Mouse (Mus musculus): ENCODE data around the gene Arl4d. TPM values are rescaled to one million over a fixed set of nuclear protein-coding genes. Genes with fewer than 3 reads are reported as not detected.
"Not testable (repeated sequence)": the region's sequence is repeated elsewhere in the genome, so short reads cannot be mapped to it uniquely, and the experiment has no call there.

Gene Arl4d
- polyA plus RNA-seq, 1 experiment from 2014 or later: 14.2 TPM

DNA sequence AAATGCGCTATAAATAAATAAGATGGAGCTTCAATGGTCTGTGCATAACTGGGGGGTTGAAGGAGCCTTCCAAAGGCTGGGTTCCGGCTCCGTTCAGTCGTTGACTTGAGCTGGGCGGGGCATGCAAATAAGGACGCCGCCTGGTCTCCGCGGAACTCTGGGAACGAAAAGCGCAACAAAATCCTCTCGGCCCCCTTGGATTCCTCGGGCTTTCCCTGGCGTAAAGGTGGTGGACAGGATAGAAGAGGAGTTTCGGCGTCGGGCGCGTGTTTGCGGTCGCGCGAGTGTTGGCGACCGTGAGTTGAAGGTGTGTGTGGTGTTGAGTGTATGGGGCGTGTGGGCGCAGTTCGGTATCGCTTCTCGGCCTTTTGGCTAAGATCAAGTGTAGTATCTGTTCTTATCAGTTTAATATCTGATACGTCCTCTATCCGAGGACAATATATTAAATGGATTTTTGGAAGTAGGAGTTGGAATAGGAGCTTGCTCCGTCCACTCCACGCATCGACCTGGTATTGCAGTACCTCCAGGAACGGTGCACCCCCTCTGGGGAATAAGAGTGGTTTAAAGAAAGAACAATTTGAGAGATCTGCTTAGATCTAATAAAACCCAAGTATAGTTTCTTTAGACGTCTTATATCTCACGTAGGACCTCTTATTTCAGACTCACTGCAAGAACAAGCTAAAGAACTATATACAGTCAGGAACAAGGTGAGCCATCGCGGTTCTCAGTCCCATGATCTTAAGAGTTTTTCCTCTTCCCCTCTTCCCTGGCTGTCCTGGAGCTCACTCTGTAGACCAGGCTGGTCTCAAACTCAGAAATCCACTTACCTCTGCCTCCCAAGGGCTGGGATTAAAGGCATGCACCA lies 7.2 kb upstream of the Arl4d start:
- peak; percentile 95 for ATAC-seq (ENCODE audit: low FRiP score)
- WGBS: under 1% methylated on average over 36 of the region's 40 CpGs
- not testable (repeated sequence) for H3K4me1 ChIP-seq (replicated peaks; ENCODE audit: control insufficient read depth, insufficient read depth, low read length); H3K27me3 ChIP-seq (ENCODE audit: control insufficient read depth, insufficient read depth, low read length); H3K4me3 ChIP-seq (ENCODE audit: low read depth, low read length); H3K36me3 ChIP-seq (ENCODE audit: control insufficient read depth, insufficient read depth, low read length); H3K9me3 ChIP-seq (ENCODE audit: control insufficient read depth, low read length)
- DNase-seq (ENCODE audit: low spot score): peak; percentile 86
- Histone ChIP-seq H3K27ac (ENCODE audit: low read depth, low read length) (peak overlapping the region; percentile 95), H3K9ac (ENCODE audit: low read depth, low read length) (peak overlapping the region; percentile 61), H3K4me2 (replicated peaks; ENCODE audit: low read depth, low read length) (peak overlapping the region; percentile 31)

DNA sequence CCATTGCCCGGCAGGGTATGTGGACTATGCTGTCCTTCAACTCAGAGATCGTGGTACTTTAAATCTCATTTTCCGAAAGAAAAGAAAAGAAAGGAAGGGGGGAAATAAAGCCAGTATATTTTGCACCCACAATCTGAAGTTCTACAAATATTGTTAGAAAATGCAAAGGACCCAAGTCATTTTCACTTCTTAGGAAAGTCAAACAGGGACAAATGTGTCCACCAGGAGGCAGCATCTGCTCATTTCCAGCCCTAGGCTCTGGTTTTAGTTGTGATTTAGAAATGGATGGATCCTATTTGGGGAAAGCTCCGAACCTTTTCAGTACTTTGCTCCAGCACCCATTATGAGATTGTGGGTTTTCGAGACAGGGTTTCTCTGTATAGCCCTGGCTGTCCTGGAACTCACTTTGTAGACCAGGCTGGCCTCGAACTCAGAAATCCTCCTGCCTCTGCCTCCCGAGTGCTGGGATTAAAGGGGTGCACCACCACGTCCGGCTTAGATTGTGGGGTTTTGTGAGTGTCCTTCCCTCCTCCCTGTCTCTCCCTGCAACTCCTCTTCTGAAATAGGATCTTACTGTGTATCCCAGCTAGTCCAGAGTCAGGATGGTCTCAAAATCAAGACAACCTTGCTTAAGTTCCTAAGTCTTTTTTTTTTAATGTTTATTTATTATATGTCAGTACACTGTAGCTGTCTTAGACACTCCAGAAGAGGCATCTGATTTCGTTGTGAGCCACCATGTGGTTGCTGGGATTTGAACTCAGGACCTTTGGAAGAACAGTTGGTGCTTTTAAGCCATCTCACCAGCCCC lies 6.4 kb upstream of the Arl4d start:
- 33% methylated on average over 10 of the region's 10 CpGs for WGBS
- Histone ChIP-seq H3K4me1 (replicated peaks; ENCODE audit: control insufficient read depth, insufficient read depth, low read length) (no peaks in the 10 kb centered on the region), H3K4me3 (ENCODE audit: low read depth, low read length) (no peak overlapping the region), H3K9me3 (ENCODE audit: control insufficient read depth, low read length) (no peaks in the 10 kb centered on the region), H3K27me3 (ENCODE audit: control insufficient read depth, insufficient read depth, low read length) (no peaks in the 10 kb centered on the region), H3K27ac (ENCODE audit: low read depth, low read length) (peak overlapping the region; percentile 65), H3K36me3 (ENCODE audit: control insufficient read depth, insufficient read depth, low read length) (no peaks in the 10 kb centered on the region), H3K9ac (ENCODE audit: low read depth, low read length) (no peak overlapping the region), H3K4me2 (replicated peaks; ENCODE audit: low read depth, low read length) (no peak overlapping the region)
- 0 out of 2 replicates have a peak, but pooled peaks have one; percentile 10 for ATAC-seq (ENCODE audit: low FRiP score)
- peak; percentile 84 for DNase-seq (ENCODE audit: low spot score)

DNA sequence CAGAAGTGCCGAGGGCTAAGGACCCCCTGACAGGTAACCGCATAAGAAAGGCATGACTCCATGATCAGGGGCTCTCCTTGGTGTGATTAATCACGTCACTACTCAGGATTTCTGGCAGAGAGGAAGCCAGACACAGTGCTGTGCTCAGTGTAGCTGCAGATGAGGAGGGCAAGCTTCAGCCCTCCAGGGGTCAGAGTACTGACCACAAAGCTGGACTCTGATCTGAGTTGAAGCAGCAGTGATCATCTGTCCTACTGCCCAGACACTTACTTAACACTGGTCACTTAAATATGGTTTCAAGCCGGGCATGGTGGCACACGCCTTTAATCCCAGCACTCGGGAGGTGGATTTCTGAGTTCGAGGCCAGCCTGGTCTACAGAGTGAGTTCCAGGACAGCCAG lies 4.2 kb upstream of the Arl4d start:
- no peak overlapping the region for H3K4me2 ChIP-seq (replicated peaks; ENCODE audit: low read depth, low read length)
- H3K9ac ChIP-seq (ENCODE audit: low read depth, low read length): no peak overlapping the region
- no peak overlapping the region for H3K4me3 ChIP-seq (ENCODE audit: low read depth, low read length)
- no peaks in the 10 kb centered on the region for H3K9me3 ChIP-seq (ENCODE audit: control insufficient read depth, low read length)
- H3K27ac ChIP-seq (ENCODE audit: low read depth, low read length): no peak overlapping the region
- no peaks in the 10 kb centered on the region for H3K36me3 ChIP-seq (ENCODE audit: control insufficient read depth, insufficient read depth, low read length)
- no peaks in the 10 kb centered on the region for H3K4me1 ChIP-seq (replicated peaks; ENCODE audit: control insufficient read depth, insufficient read depth, low read length)
- ATAC-seq (ENCODE audit: low FRiP score) (no peak), DNase-seq (ENCODE audit: low spot score) (no peak)
- WGBS: 76% methylated on average over 7 of the region's 7 CpGs
- no peaks in the 10 kb centered on the region for H3K27me3 ChIP-seq (ENCODE audit: control insufficient read depth, insufficient read depth, low read length)

DNA sequence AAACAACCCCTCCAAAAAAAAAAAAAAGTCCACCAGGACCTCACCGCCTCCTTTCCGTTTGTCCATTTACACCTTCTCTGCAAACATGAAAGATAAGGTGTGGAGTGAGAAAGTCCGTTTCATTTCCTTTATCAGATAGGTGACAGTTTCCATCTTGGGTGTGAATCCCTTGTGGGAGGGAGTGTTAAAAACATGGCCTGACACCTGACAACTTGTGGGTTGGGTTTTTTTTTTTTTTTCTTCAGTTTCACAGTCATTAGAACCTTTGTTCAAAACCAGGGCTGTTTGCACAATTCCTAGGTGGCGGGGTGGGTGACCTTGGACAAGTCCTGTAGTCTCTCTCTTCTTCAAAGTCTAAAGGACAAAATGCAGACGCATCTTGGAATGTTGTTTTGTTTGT lies 3.6 kb upstream of the Arl4d start:
- peaks cover 2% of the 10 kb centered on the region; the same call in 1 of the 2 replicates for H3K27me3 ChIP-seq (ENCODE audit: control insufficient read depth, insufficient read depth, low read length)
- no peak for ATAC-seq (ENCODE audit: low FRiP score)
- no peak overlapping the region for H3K4me3 ChIP-seq (ENCODE audit: low read depth, low read length)
- no peak for DNase-seq (ENCODE audit: low spot score)
- no peaks in the 10 kb centered on the region for H3K4me1 ChIP-seq (replicated peaks; ENCODE audit: control insufficient read depth, insufficient read depth, low read length)
- H3K4me2 ChIP-seq (replicated peaks; ENCODE audit: low read depth, low read length): no peak overlapping the region
- no peaks in the 10 kb centered on the region for H3K9me3 ChIP-seq (ENCODE audit: control insufficient read depth, low read length)
- H3K36me3 ChIP-seq (ENCODE audit: control insufficient read depth, insufficient read depth, low read length): no peaks in the 10 kb centered on the region
- 64% methylated on average over 5 of the region's 5 CpGs for WGBS
- no peak overlapping the region for H3K27ac ChIP-seq (ENCODE audit: low read depth, low read length)
- H3K9ac ChIP-seq (ENCODE audit: low read depth, low read length): no peak overlapping the region

DNA sequence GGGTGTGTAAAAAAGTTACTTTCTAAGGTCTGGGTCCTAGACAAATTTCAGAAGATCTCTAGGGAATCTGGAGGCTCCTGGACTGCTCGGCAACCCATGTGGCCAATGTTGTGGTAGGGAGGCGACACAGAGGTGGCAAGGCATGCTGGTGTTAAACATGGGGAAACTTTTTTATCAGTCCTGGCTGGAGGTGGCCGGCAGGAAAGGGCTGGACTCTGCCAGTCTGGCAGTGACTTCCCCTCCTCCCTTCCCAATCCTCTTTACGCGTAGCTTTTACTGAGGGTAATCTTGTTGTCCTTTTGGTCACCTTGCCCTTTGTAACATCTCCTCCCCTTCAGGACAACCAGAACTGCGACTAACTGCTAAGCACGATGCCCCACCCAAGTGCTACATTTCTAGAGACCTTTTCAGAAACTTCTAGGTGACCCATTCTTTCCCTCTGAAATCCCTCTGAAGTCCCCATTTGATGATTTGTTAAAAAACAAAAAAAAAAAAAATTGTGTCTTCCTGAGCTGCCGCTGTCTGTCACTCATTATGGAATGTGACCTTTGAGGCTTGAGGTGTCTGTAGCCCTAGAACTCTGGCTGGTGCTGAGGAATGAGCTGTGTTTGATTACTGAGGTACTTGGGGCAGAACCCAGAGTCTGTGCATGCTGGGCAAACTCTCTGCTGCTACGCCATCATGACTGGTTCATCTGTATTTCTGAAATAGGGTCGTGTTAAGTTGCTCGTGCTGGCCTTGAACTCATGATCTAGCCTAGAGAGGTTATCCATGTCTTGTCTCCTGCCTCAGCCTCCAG lies 1.9 kb upstream of the Arl4d start:
- H3K27me3 ChIP-seq (ENCODE audit: control insufficient read depth, insufficient read depth, low read length): peaks cover 4% of the 10 kb centered on the region; the same call in 1 of the 2 replicates
- WGBS: 70% methylated on average over 11 of the region's 11 CpGs
- H3K9ac ChIP-seq (ENCODE audit: low read depth, low read length): no peak overlapping the region
- no peaks in the 10 kb centered on the region for H3K36me3 ChIP-seq (ENCODE audit: control insufficient read depth, insufficient read depth, low read length)
- no peak overlapping the region for H3K4me3 ChIP-seq (ENCODE audit: low read depth, low read length)
- no peak for DNase-seq (ENCODE audit: low spot score)
- no peaks in the 10 kb centered on the region for H3K9me3 ChIP-seq (ENCODE audit: control insufficient read depth, low read length)
- no peak for ATAC-seq (ENCODE audit: low FRiP score)
- 0 out of 2 replicates have a peak, but pooled peaks cover 2% of the 10 kb centered on the region for H3K4me1 ChIP-seq (replicated peaks; ENCODE audit: control insufficient read depth, insufficient read depth, low read length)
- no peak overlapping the region for H3K27ac ChIP-seq (ENCODE audit: low read depth, low read length)
- no peak overlapping the region for H3K4me2 ChIP-seq (replicated peaks; ENCODE audit: low read depth, low read length)

DNA sequence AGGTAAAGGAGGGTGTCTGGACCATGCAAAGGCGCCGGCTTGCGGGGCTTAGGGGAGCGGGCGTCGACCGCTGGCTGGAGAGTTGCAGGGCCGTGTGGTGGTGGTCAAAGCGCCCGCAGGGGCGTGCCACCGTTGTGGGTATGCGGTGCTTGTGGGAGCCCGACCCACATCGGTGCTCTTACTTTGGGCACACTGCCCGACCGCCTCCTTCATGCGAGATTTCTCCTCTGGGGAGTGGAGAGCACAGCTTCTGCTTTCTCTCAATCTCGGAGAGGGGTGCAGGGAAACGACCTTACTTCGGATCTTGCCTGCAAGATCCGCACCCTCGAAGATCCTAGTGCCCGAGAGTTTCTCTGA lies 273 bp downstream of the Arl4d start:
- peaks cover 4% of the 10 kb centered on the region; the same call in 1 of the 2 replicates for H3K27me3 ChIP-seq (ENCODE audit: control insufficient read depth, insufficient read depth, low read length)
- peak overlapping the region; percentile 54 for H3K4me3 ChIP-seq (ENCODE audit: low read depth, low read length)
- H3K4me2 ChIP-seq (replicated peaks; ENCODE audit: low read depth, low read length): peak overlapping the region; percentile 89
- peak overlapping the region; percentile 37 for H3K27ac ChIP-seq (ENCODE audit: low read depth, low read length)
- WGBS: 1% methylated on average over 24 of the region's 24 CpGs
- no peaks in the 10 kb centered on the region for H3K9me3 ChIP-seq (ENCODE audit: control insufficient read depth, low read length)
- 0 out of 2 replicates have a peak, but pooled peaks have one; percentile 4 for ATAC-seq (ENCODE audit: low FRiP score)
- no peak for DNase-seq (ENCODE audit: low spot score)
- 0 out of 2 replicates have a peak, but pooled peaks cover 2% of the 10 kb centered on the region for H3K4me1 ChIP-seq (replicated peaks; ENCODE audit: control insufficient read depth, insufficient read depth, low read length)
- H3K9ac ChIP-seq (ENCODE audit: low read depth, low read length): peak overlapping the region; percentile 51
- no peaks in the 10 kb centered on the region for H3K36me3 ChIP-seq (ENCODE audit: control insufficient read depth, insufficient read depth, low read length)

DNA sequence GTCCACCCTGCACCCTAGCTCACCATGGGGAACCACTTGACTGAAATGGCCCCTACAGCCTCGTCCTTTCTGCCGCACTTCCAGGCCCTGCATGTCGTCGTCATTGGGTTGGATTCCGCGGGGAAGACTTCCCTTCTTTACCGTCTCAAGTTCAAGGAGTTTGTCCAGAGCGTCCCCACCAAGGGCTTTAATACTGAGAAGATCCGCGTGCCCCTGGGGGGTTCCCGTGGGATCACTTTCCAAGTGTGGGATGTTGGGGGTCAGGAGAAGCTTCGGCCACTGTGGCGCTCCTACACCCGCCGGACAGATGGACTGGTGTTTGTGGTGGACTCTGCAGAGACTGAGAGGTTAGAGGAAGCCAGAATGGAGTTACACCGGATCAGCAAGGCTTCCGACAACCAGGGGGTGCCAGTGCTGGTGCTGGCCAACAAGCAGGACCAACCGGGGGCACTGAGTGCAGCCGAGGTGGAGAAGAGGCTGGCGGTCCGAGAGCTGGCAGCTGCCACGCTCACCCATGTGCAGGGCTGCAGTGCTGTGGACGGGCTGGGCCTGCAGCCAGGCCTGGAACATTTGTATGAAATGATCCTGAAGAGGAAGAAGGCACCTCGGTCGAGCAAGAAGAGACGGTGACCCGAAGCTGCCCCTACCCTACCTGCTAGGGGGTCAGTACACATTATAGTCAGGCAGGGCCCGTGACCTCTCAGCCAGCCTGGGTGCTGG lies 1.4 kb downstream of the Arl4d start:
- WGBS: 78% methylated on average over 28 of the region's 28 CpGs
- Histone ChIP-seq H3K4me2 (replicated peaks; ENCODE audit: low read depth, low read length) (peak overlapping the region; percentile 28), H3K4me3 (ENCODE audit: low read depth, low read length) (peak overlapping the region; percentile 54), H3K9ac (ENCODE audit: low read depth, low read length) (peak overlapping the region; percentile 23; the same call in 1 of the 2 replicates), H3K9me3 (ENCODE audit: control insufficient read depth, low read length) (no peaks in the 10 kb centered on the region), H3K4me1 (replicated peaks; ENCODE audit: control insufficient read depth, insufficient read depth, low read length) (0 out of 2 replicates have a peak, but pooled peaks cover 2% of the 10 kb centered on the region), H3K27me3 (ENCODE audit: control insufficient read depth, insufficient read depth, low read length) (peaks cover 4% of the 10 kb centered on the region; the same call in 1 of the 2 replicates), H3K36me3 (ENCODE audit: control insufficient read depth, insufficient read depth, low read length) (no peaks in the 10 kb centered on the region), H3K27ac (ENCODE audit: low read depth, low read length) (no peak overlapping the region)
- ATAC-seq (ENCODE audit: low FRiP score) (no peak), DNase-seq (ENCODE audit: low spot score) (no peak)
